Comparison of ENCODE assay signal across 8 mouse cellular contexts in genomic region chr7:122160037-122160436, GRCm38 (mm10). TPM values are rescaled to one million over a fixed set of nuclear protein-coding genes. Genes with fewer than 3 reads are reported as not detected.
A peak's percentile ranks its signal among the peaks of the same experiment; 100 is the strongest.
DNase-seq lines count a peak whose midpoint lies in the region; ATAC-seq and TF ChIP-seq lines count a peak whose summit lies in the region.

No protein-coding gene starts in this region.

- H3K36me3 ChIP-seq in ES-Bruce4 (ENCODE audit: control insufficient read depth, insufficient read depth, low read length, poor library complexity, severe bottlenecking), result peaks cover 41% of the 10 kb centered on the region
- H3K36me3 ChIP-seq in forebrain, postnatal 0 days (ENCODE audit: insufficient read depth), result peaks cover 2% of the 10 kb centered on the region; the same call in 1 of the 2 replicates
- peaks cover 46% of the 10 kb centered on the region for H3K36me3 ChIP-seq in midbrain, embryonic 10.5 days

- TF ChIP-seq CTCF in ES-Bruce4 (IDR thresholded peaks at IDR 0.05; ENCODE audit: low read depth, low read length), result no peak
- no peak for TF ChIP-seq CTCF in forebrain, postnatal 0 days (IDR thresholded peaks at IDR 0.05; ENCODE audit: low read depth)
- no peak for TF ChIP-seq CTCF in layer of hippocampus, adult 2 months (conservative IDR thresholded peaks at IDR 0.05)
- TF ChIP-seq CTCF in lung, adult 2 months (IDR thresholded peaks at IDR 0.05; ENCODE audit: insufficient read depth, low read length), result no peak
- no peak for TF ChIP-seq CTCF in cerebellum, adult 2 months (IDR thresholded peaks at IDR 0.05; ENCODE audit: borderline replicate concordance, insufficient read depth, low read depth, low read length)

- ATAC-seq in forebrain, postnatal 0 days, result no peak
- no peak for ATAC-seq in monocyte, adult 5-6 weeks (replicated peaks; ENCODE audit: insufficient number of reproducible peaks, low FRiP score, low TSS enrichment, poor library complexity, severe bottlenecking)

- DNase-seq in 416B (ENCODE audit: low read depth), result peak; percentile 27
- no peak for DNase-seq in forebrain, postnatal 0 days
- DNase-seq in midbrain, embryonic 10.5 days (ENCODE audit: low spot score), result peak; percentile 36
- DNase-seq in layer of hippocampus, adult 2 months (ENCODE audit: low spot score in 2 of 2), result no peak
- no peak for DNase-seq in lung, adult 2 months
- no peak for DNase-seq in cerebellum, adult 2 months

- TF ChIP-seq POLR2A in ES-Bruce4 (IDR thresholded peaks at IDR 0.05; ENCODE audit: insufficient read depth, low read length), result no peak
- no peak for TF ChIP-seq POLR2A in lung, adult 2 months (IDR thresholded peaks at IDR 0.05; ENCODE audit: borderline replicate concordance, extremely low read depth, low read depth, low read length)
- TF ChIP-seq POLR2A in cerebellum, adult 2 months (IDR thresholded peaks at IDR 0.05; ENCODE audit: borderline replicate concordance, insufficient read depth, low read length), result no peak

- TF ChIP-seq EP300 in ES-Bruce4 (IDR thresholded peaks at IDR 0.05; ENCODE audit: insufficient read depth, low read depth, low read length), result no peak

- H3K4me2 ChIP-seq in forebrain, postnatal 0 days (ENCODE audit: low read depth), result peak overlapping the region; percentile 94

- H3K9me3 ChIP-seq in ES-Bruce4 (replicated peaks; ENCODE audit: control insufficient read depth, insufficient read depth, low read length, poor library complexity, severe bottlenecking), result no peaks in the 10 kb centered on the region
- H3K9me3 ChIP-seq in forebrain, postnatal 0 days (ENCODE audit: low read length), result no peaks in the 10 kb centered on the region
- H3K9me3 ChIP-seq in midbrain, embryonic 10.5 days (replicated peaks), result no peaks in the 10 kb centered on the region

- WGBS in forebrain, postnatal 0 days, result 3% methylated on average over 12 of the region's 12 CpGs
- under 1% methylated on average over 12 of the region's 12 CpGs for WGBS in midbrain, embryonic 10.5 days
- 2% methylated on average over 12 of the region's 12 CpGs for WGBS in lung, adult 2 months
- 2% methylated on average over 12 of the region's 12 CpGs for WGBS in cerebellum, adult 2 months

- peak overlapping the region; percentile 82 for H3K9ac ChIP-seq in ES-Bruce4 (ENCODE audit: low read depth, poor library complexity, severe bottlenecking)
- peak overlapping the region; percentile 49; the same call in 1 of the 2 replicates for H3K9ac ChIP-seq in forebrain, postnatal 0 days

- no peak overlapping the region for H3K27ac ChIP-seq in ES-Bruce4 (ENCODE audit: insufficient read depth, low read length)
- no peak overlapping the region for H3K27ac ChIP-seq in forebrain, postnatal 0 days (ENCODE audit: low read depth, low read length)
- H3K27ac ChIP-seq in midbrain, embryonic 10.5 days (replicated peaks), result peak overlapping the region; percentile 90
- H3K27ac ChIP-seq in layer of hippocampus, adult 2 months, result no peak overlapping the region
- H3K27ac ChIP-seq in cerebellum, adult 2 months (ENCODE audit: insufficient read depth, low read length), result no peak overlapping the region

- H3K27me3 ChIP-seq in ES-Bruce4 (ENCODE audit: control insufficient read depth, insufficient read depth, low read length, poor library complexity, severe bottlenecking), result no peaks in the 10 kb centered on the region
- no peaks in the 10 kb centered on the region for H3K27me3 ChIP-seq in forebrain, postnatal 0 days (ENCODE audit: insufficient read depth, low read length)
- H3K27me3 ChIP-seq in midbrain, embryonic 10.5 days (ENCODE audit: low read depth, poor library complexity, severe bottlenecking), result no peaks in the 10 kb centered on the region
- no peaks in the 10 kb centered on the region for H3K27me3 ChIP-seq in cerebellum, adult 2 months (ENCODE audit: control insufficient read depth, insufficient read depth, low read length)

- no peaks in the 10 kb centered on the region for H3K4me1 ChIP-seq in ES-Bruce4 (ENCODE audit: control insufficient read depth, insufficient read depth, low read length)
- H3K4me1 ChIP-seq in forebrain, postnatal 0 days (ENCODE audit: insufficient read depth), result peaks cover 9% of the 10 kb centered on the region
- H3K4me1 ChIP-seq in midbrain, embryonic 10.5 days, result peaks cover 58% of the 10 kb centered on the region
- 0 out of 2 replicates have a peak, but pooled peaks cover 2% of the 10 kb centered on the region for H3K4me1 ChIP-seq in lung, adult 2 months (ENCODE audit: control insufficient read depth, insufficient read depth, low read length)
- H3K4me1 ChIP-seq in cerebellum, adult 2 months (ENCODE audit: control insufficient read depth, insufficient read depth, low read length), result no peaks in the 10 kb centered on the region; the same call in 1 of the 2 replicates

- H3K4me3 ChIP-seq in ES-Bruce4 (ENCODE audit: low read depth, low read length), result peak overlapping the region; percentile 98
- peak overlapping the region; percentile 42 for H3K4me3 ChIP-seq in forebrain, postnatal 0 days (ENCODE audit: low read depth, low read length)
- peak overlapping the region; percentile 86 for H3K4me3 ChIP-seq in midbrain, embryonic 10.5 days
- no peak overlapping the region; the same call in 1 of the 2 replicates for H3K4me3 ChIP-seq in layer of hippocampus, adult 2 months
- H3K4me3 ChIP-seq in lung, adult 2 months (replicated peaks; ENCODE audit: extremely low read depth, low read depth, low read length), result no peak overlapping the region
- no peak overlapping the region for H3K4me3 ChIP-seq in cerebellum, adult 2 months (replicated peaks; ENCODE audit: insufficient read depth, low read depth, low read length)

RNA-seq across cellular contexts. Expression of gene Plk1, which starts 0.8 kb away (rescaled TPM):
- 157 and 170 TPM in 2 replicates for polyA plus RNA-seq in ES-Bruce4 (2011; ENCODE audit: insufficient read depth, insufficient read length, low read depth, missing spikeins)
- total RNA-seq in forebrain, postnatal 0 days (2014; rRNA removed), result 4.0 and 7.3 TPM in 2 replicates
- polyA plus RNA-seq in forebrain, postnatal 0 days (2015; fragmentation: Nextera tagmentation; extraction: Ambion mirVana), result 10.5 and 11.4 TPM in 2 replicates
- 222 and 248 TPM in 2 replicates for polyA plus RNA-seq in midbrain, embryonic 10.5 days (2016; fragmentation: Nextera tagmentation; extraction: Ambion mirVana)
- 1 to 10 TPM; 2.1 to 2.9 TPM for total RNA-seq in layer of hippocampus, adult 2 months (2021)
- total RNA-seq in monocyte, adult 5-6 weeks (2017), result 0.21 to 0.68 TPM in 2 of 3 replicates, not detected in the other
- 2.3 and 3.1 TPM in 2 replicates for polyA plus RNA-seq in lung, adult 2 months (2012; rRNA removed)
- polyA plus RNA-seq in cerebellum, adult 2 months (2012; rRNA removed), result 2.0 and 2.1 TPM in 2 replicates

RNA-seq across cellular contexts. Expression of gene Ern2, which starts 26.0 kb away (rescaled TPM):
- polyA plus RNA-seq in ES-Bruce4 (2011; ENCODE audit: insufficient read depth, insufficient read length, low read depth, missing spikeins), result not detected in 2 replicates
- 1.8 and 3.0 TPM in 2 replicates for total RNA-seq in forebrain, postnatal 0 days (2014; rRNA removed)
- 0.60 and 0.96 TPM in 2 replicates for polyA plus RNA-seq in forebrain, postnatal 0 days (2015; fragmentation: Nextera tagmentation; extraction: Ambion mirVana)
- polyA plus RNA-seq in midbrain, embryonic 10.5 days (2016; fragmentation: Nextera tagmentation; extraction: Ambion mirVana), result 0.11 TPM in 1 of 2 replicates, not detected in the other
- total RNA-seq in layer of hippocampus, adult 2 months (2021), result under 1 TPM; 0.39 to 0.41 TPM
- not detected in 3 replicates for total RNA-seq in monocyte, adult 5-6 weeks (2017)
- polyA plus RNA-seq in lung, adult 2 months (2012; rRNA removed), result 0.72 and 1.3 TPM in 2 replicates
- 0.11 and 0.21 TPM in 2 replicates for polyA plus RNA-seq in cerebellum, adult 2 months (2012; rRNA removed)

RNA-seq across cellular contexts. Expression of gene Dctn5, which starts 27.2 kb away (rescaled TPM):
- polyA plus RNA-seq in ES-Bruce4 (2011; ENCODE audit: insufficient read depth, insufficient read length, low read depth, missing spikeins), result 56.5 and 62.4 TPM in 2 replicates
- 108 and 114 TPM in 2 replicates for total RNA-seq in forebrain, postnatal 0 days (2014; rRNA removed)
- polyA plus RNA-seq in forebrain, postnatal 0 days (2015; fragmentation: Nextera tagmentation; extraction: Ambion mirVana), result 136 and 157 TPM in 2 replicates
- 130 and 143 TPM in 2 replicates for polyA plus RNA-seq in midbrain, embryonic 10.5 days (2016; fragmentation: Nextera tagmentation; extraction: Ambion mirVana)
- 100 to 1,000 TPM; 101 to 104 TPM for total RNA-seq in layer of hippocampus, adult 2 months (2021)
- total RNA-seq in monocyte, adult 5-6 weeks (2017), result 61.3 to 87.9 TPM (median 69.1 TPM) in 3 replicates
- 52.0 and 59.1 TPM in 2 replicates for polyA plus RNA-seq in lung, adult 2 months (2012; rRNA removed)
- polyA plus RNA-seq in cerebellum, adult 2 months (2012; rRNA removed), result 110 and 115 TPM in 2 replicates

RNA-seq across cellular contexts. Expression of gene Palb2, which starts 27.3 kb away (rescaled TPM):
- polyA plus RNA-seq in ES-Bruce4 (2011; ENCODE audit: insufficient read depth, insufficient read length, low read depth, missing spikeins), result 32.0 and 32.6 TPM in 2 replicates
- total RNA-seq in forebrain, postnatal 0 days (2014; rRNA removed), result 1.8 and 4.1 TPM in 2 replicates
- polyA plus RNA-seq in forebrain, postnatal 0 days (2015; fragmentation: Nextera tagmentation; extraction: Ambion mirVana), result 1.3 and 1.4 TPM in 2 replicates
- polyA plus RNA-seq in midbrain, embryonic 10.5 days (2016; fragmentation: Nextera tagmentation; extraction: Ambion mirVana), result 21.0 and 26.0 TPM in 2 replicates
- 1 to 10 TPM; 1.9 to 2.2 TPM for total RNA-seq in layer of hippocampus, adult 2 months (2021)
- 1.8 to 10.1 TPM (median 5.8 TPM) in 3 replicates for total RNA-seq in monocyte, adult 5-6 weeks (2017)
- 0.67 and 0.85 TPM in 2 replicates for polyA plus RNA-seq in lung, adult 2 months (2012; rRNA removed)
- polyA plus RNA-seq in cerebellum, adult 2 months (2012; rRNA removed), result 2.2 and 2.6 TPM in 2 replicates

RNA-seq across cellular contexts. Expression of gene Ndufab1, which starts 58.4 kb away (rescaled TPM):
- 262 and 271 TPM in 2 replicates for polyA plus RNA-seq in ES-Bruce4 (2011; ENCODE audit: insufficient read depth, insufficient read length, low read depth, missing spikeins)
- 28.4 and 42.9 TPM in 2 replicates for total RNA-seq in forebrain, postnatal 0 days (2014; rRNA removed)
- polyA plus RNA-seq in forebrain, postnatal 0 days (2015; fragmentation: Nextera tagmentation; extraction: Ambion mirVana), result 655 and 742 TPM in 2 replicates
- 757 and 815 TPM in 2 replicates for polyA plus RNA-seq in midbrain, embryonic 10.5 days (2016; fragmentation: Nextera tagmentation; extraction: Ambion mirVana)
- 100 to 1,000 TPM; 259 to 306 TPM for total RNA-seq in layer of hippocampus, adult 2 months (2021)
- 15.4 to 65.3 TPM (median 30.7 TPM) in 3 replicates for total RNA-seq in monocyte, adult 5-6 weeks (2017)
- polyA plus RNA-seq in lung, adult 2 months (2012; rRNA removed), result 150 and 268 TPM in 2 replicates
- polyA plus RNA-seq in cerebellum, adult 2 months (2012; rRNA removed), result 204 and 236 TPM in 2 replicates

Comparison
In these comparisons a context has a peak if more than half of its experiments do, and no peak if none do; other contexts are left out.
1. DNase-seq: peak in 416B (single experiment) and midbrain, embryonic 10.5 days (single experiment); none in forebrain, postnatal 0 days (single experiment), layer of hippocampus, adult 2 months (0 of 2), lung, adult 2 months (single experiment) and cerebellum, adult 2 months (0 of 2).
2. H3K4me3 ChIP-seq: peak in ES-Bruce4 (single experiment), forebrain, postnatal 0 days (single experiment) and midbrain, embryonic 10.5 days (single experiment); none in layer of hippocampus, adult 2 months (single experiment), lung, adult 2 months (single experiment) and cerebellum, adult 2 months (single experiment).
3. RNA of gene Plk1, which starts 0.8 kb away (polyA plus RNA-seq): 222 to 248 TPM in midbrain, embryonic 10.5 days and 157 to 170 TPM in ES-Bruce4; 10.5 to 11.4 TPM in forebrain, postnatal 0 days, 2.3 to 3.1 TPM in lung, adult 2 months and 2.0 to 2.1 TPM in cerebellum, adult 2 months; every median in the first group is over 10 times any median in the second.